Mouse (Mus musculus) liver, postnatal 0 days (tissue): ENCODE measurements at regions not wholly inside any gene's neighbourhood (a gene's known extent, or its start where the extent isn't known, plus 50 kb on each side); places are given as distances from the start of the nearest gene placed in this dataset.

Experiments used
- CTCF ChIP-seq: sonication (generic); IDR thresholded peaks from 2 replicates; pipeline ENCODE4 v1.5.1; 2016; ENCODE audit warnings: antibody characterized with exemption, low read depth
- EP300 ChIP-seq: IDR thresholded peaks from 2 replicates; pipeline ENCODE4 v1.6.1; 2016; ENCODE audit warnings: antibody characterized with exemption, low read depth, mild to moderate bottlenecking

GRCm38 (mm10) chr6:59667356-59667755, 241.3 kb upstream of the Gprin3 start:
- TF ChIP-seq CTCF (peak; percentile 63), EP300 (no peak)
